Mouse (Mus musculus) retina, adult 2 months (tissue): Measurements from ENCODE around the gene Plk1.
A peak's percentile ranks its signal among the peaks of the same experiment; 100 is the strongest.

Experiments used
- DNase-seq: peaks from one replicate; pipeline ENCODE4 v3.0.0-alpha.2; 2012; ENCODE audit warnings: low read depth, low spot score

The Plk1 gene

GRCm38 (mm10) chr7:122193919-122194318, 34.7 kb downstream of the Plk1 start:
- no peak for DNase-seq

GRCm38 (mm10) chr7:122196771-122197170, 37.5 kb downstream of the Plk1 start:
- no peak for DNase-seq

GRCm38 (mm10) chr7:122197306-122197705, 38.1 kb downstream of the Plk1 start:
- peak; percentile 53 for DNase-seq

- DNase-seq: peak; percentile 22
Observed at GRCm38 (mm10) chr7:122199296-122199695, 40.1 kb downstream of the Plk1 start.

- DNase-seq: no peak
Observed at GRCm38 (mm10) chr7:122203936-122204335, 44.7 kb downstream of the Plk1 start.

- DNase-seq: no peak
Observed at GRCm38 (mm10) chr7:122206121-122206520, 46.9 kb downstream of the Plk1 start.

- DNase-seq: no peak
Observed at GRCm38 (mm10) chr7:122208276-122209021, 49.2 kb downstream of the Plk1 start.

GRCm38 (mm10) chr7:122219315-122219801, 60.1 kb downstream of the Plk1 start, which contains the start of gene Chp2:
TSS of gene Chp2 (plus strand) at chr7:122219496.
- DNase-seq: no peak
